Mouse (Mus musculus) heart, adult 2 months (tissue): ENCODE results near the gene Bet1l. TPM values are rescaled to one million over a fixed set of nuclear protein-coding genes. Genes with fewer than 3 reads are reported as not detected.

ENCODE experiments used
- DNase-seq, 2 experiments: peaks; one replicate each; pipeline ENCODE4 v3.0.0; 2021
- H3K27ac ChIP-seq: fragments of 200-600 bp; 2 replicates; pipeline ENCODE4 v1.8.1; 2022
- H3K27me3 ChIP-seq: fragments of 200-500 bp; 2 replicates; pipeline ENCODE4 v1.6.1; 2012; ENCODE audit warnings: mild to moderate bottlenecking, low read length, inconsistent platforms, mixed read lengths; ENCODE audit not compliant: control insufficient read depth, insufficient read depth
- H3K36me3 ChIP-seq: fragments of 200-500 bp; 2 replicates; pipeline ENCODE4 v1.6.1; 2012; ENCODE audit warnings: low read length, inconsistent platforms; ENCODE audit not compliant: control insufficient read depth, insufficient read depth
- H3K4me1 ChIP-seq: fragments of 200-500 bp; 2 replicates; pipeline ENCODE4 v1.6.1; 2011; ENCODE audit warnings: low read length; ENCODE audit not compliant: control insufficient read depth, insufficient read depth
- H3K4me3 ChIP-seq: fragments of 200-600 bp; 2 replicates; pipeline ENCODE4 v1.8.1; 2022
- H3K79me2 ChIP-seq: fragments of 200-500 bp; replicated peaks from 2 replicates; pipeline ENCODE4 v1.6.1; 2012; ENCODE audit warnings: mild to moderate bottlenecking, inconsistent platforms, low read length, moderate library complexity, mixed read lengths; ENCODE audit not compliant: control insufficient read depth, insufficient read depth
- H3K9ac ChIP-seq: fragments of 200-500 bp; 2 replicates; pipeline ENCODE4 v1.6.1; 2012; ENCODE audit warnings: low read depth, mild to moderate bottlenecking, control low read depth, inconsistent platforms, low read length, mixed read lengths
- CTCF ChIP-seq: fragments of 200-600 bp; IDR thresholded peaks from 2 replicates; pipeline ENCODE4 v1.8.1; 2022; ENCODE audit warnings: antibody characterized with exemption, mild to moderate bottlenecking, moderate library complexity
- EP300 ChIP-seq: fragments of 200-500 bp; IDR thresholded peaks from 2 replicates; pipeline ENCODE4 v1.6.1; 2011; ENCODE audit warnings: low read depth, low read length, control low read depth; ENCODE audit not compliant: insufficient read depth
- POLR2A ChIP-seq: fragments of 200-500 bp; IDR thresholded peaks from 2 replicates; pipeline ENCODE4 v1.6.1; 2011; ENCODE audit warnings: mild to moderate bottlenecking, low read depth, low read length, control low read depth; ENCODE audit not compliant: insufficient read depth
- WGBS: fragments of 180-500 bp; shearing (Covaris S2); methylation state at CpG from one replicate; pipeline ENCODE4 v1.1.7; 2018; 5-methylcytosine and 5-hydroxymethylcytosine counted together
- intact Hi-C: fragments of 180-260 bp; cut with DNase I; formaldehyde crosslinking; loops from one replicate; pipeline ENCODE4 v1.15.1; 2025
- polyA plus RNA-seq: library from polyadenylated mRNA; depleted of rRNA; stranded (reverse); fragments of >200 nt; gene quantifications from 2 replicates; pipeline ENCODE4 v1.2.3, GENCODE M21; 2012
- total RNA-seq, 2 experiments: library from RNA; stranded (reverse); gene quantifications; 2 replicates each; pipeline ENCODE4 v1.2.3; 2021

Bet1l gene
- total and polyA plus RNA-seq, 3 experiments, result 8.8 to 12.4 (median 12.3) TPM

GRCm38 (mm10) chr7:140834968-140835757, 22.2 kb downstream of the Bet1l start, which contains the start of gene Urah:
Gene Urah, plus strand, starts transcription at chr7:140835018.
- Histone ChIP-seq H3K79me2 (no peaks in the 10 kb centered on the region), H3K27me3 (no peaks in the 10 kb centered on the region), H3K27ac (no peak within 1 kb of the TSS), H3K36me3 (no peaks in the 10 kb centered on the region), H3K4me1 (no peaks in the 10 kb centered on the region), H3K4me3 (no peak within 1 kb of the TSS), H3K9ac (no peak within 1 kb of the TSS)
- 50% methylated on average over 20 of the region's 20 CpGs for whole genome bisulfite sequencing
- TF ChIP-seq POLR2A (no peak), EP300 (no peak), CTCF (no peak)
- intact Hi-C loops, result no loop called here
- DNase-seq, result no peak

- Histone ChIP-seq H3K36me3 (no peaks in the 10 kb centered on the region), H3K27ac (no peak overlapping the region), H3K4me3 (no peak overlapping the region), H3K79me2 (no peaks in the 10 kb centered on the region), H3K27me3 (no peaks in the 10 kb centered on the region), H3K9ac (no peak overlapping the region), H3K4me1 (no peaks in the 10 kb centered on the region)
- intact Hi-C loops, result no loop called here
- TF ChIP-seq CTCF (no peak), POLR2A (no peak), EP300 (no peak)
- 80% methylated on average over 4 of the region's 4 CpGs for WGBS
- no peak for DNase-seq
Measured at GRCm38 (mm10) chr7:140833341-140833740, 24.0 kb downstream of the Bet1l start.

- intact Hi-C loops, result no loop called here
Measured at GRCm38 (mm10) chr7:140831447-140831846, 25.9 kb downstream of the Bet1l start.

GRCm38 (mm10) chr7:140828171-140828881, 29.1 kb downstream of the Bet1l start:
- peak; percentile 59 for TF ChIP-seq CTCF
- no peak for TF ChIP-seq EP300
- TF ChIP-seq POLR2A, result no peak
- no peak for DNase-seq
- intact Hi-C loops, result loop anchor here (5.0 kb wide), 1 partner anchor 751 kb away; no protein-coding TSS in a partner anchor
- Histone ChIP-seq H3K4me3 (no peak overlapping the region), H3K4me1 (no peaks in the 10 kb centered on the region; the same call in 1 of the 2 replicates), H3K27me3 (no peaks in the 10 kb centered on the region), H3K9ac (no peak overlapping the region), H3K79me2 (no peaks in the 10 kb centered on the region), H3K36me3 (no peaks in the 10 kb centered on the region), H3K27ac (no peak overlapping the region)
- WGBS, result 15% methylated on average over 8 of the region's 8 CpGs

More at GRCm38 (mm10) chr7:140831447-140831846, 25.9 kb downstream of the Bet1l start:
- no peak overlapping the region for H3K27ac ChIP-seq
- 47% methylated on average over 6 of the region's 6 CpGs for WGBS
- no peaks in the 10 kb centered on the region; the same call in 1 of the 2 replicates for H3K4me1 ChIP-seq
- no peaks in the 10 kb centered on the region for H3K79me2 ChIP-seq
- DNase-seq, result no peak
- no peaks in the 10 kb centered on the region for H3K27me3 ChIP-seq
- TF ChIP-seq CTCF (no peak), POLR2A (no peak), EP300 (no peak)
- H3K4me3 ChIP-seq, result no peak overlapping the region
- no peaks in the 10 kb centered on the region for H3K36me3 ChIP-seq
- no peak overlapping the region for H3K9ac ChIP-seq

- Histone ChIP-seq H3K4me3 (no peak overlapping the region), H3K27me3 (no peaks in the 10 kb centered on the region), H3K9ac (no peak overlapping the region), H3K36me3 (no peaks in the 10 kb centered on the region), H3K79me2 (no peaks in the 10 kb centered on the region), H3K27ac (no peak overlapping the region), H3K4me1 (peaks cover 2% of the 10 kb centered on the region; the same call in 1 of the 2 replicates)
- no peak for DNase-seq
- no peak for TF ChIP-seq CTCF
- no peak for TF ChIP-seq POLR2A
- TF ChIP-seq EP300, result no peak
- 91% methylated on average over 4 of the region's 4 CpGs for WGBS
- intact Hi-C loops, result no loop called here
Measured at GRCm38 (mm10) chr7:140822731-140823130, 34.6 kb downstream of the Bet1l start.
